Mouse (Mus musculus) liver, embryonic 13.5 days (tissue): ENCODE measurements around the gene Vash1. TPM values are rescaled to one million over a fixed set of nuclear protein-coding genes. Genes with fewer than 3 reads are reported as not detected.
A peak's percentile ranks its signal among the peaks of the same experiment; 100 is the strongest.

Source experiments
- ATAC-seq: fragments of 200-750 bp; cut with Nextera tagmentation; 2 replicates; pipeline ENCODE4 v1.8.0; 2017; ENCODE audit warnings: low read depth, mild to moderate bottlenecking, moderate number of reproducible peaks, moderate library complexity
- DNase-seq: peaks from one replicate; pipeline ENCODE4 v3.0.0; 2022
- H3K27ac ChIP-seq: fragments of 300-500 bp; sonication (generic); 2 replicates; pipeline ENCODE4 v1.5.1; 2015; ENCODE audit warnings: moderate library complexity, mild to moderate bottlenecking, inconsistent platforms
- H3K27me3 ChIP-seq: fragments of 300-500 bp; sonication (generic); 2 replicates; pipeline ENCODE4 v1.6.1; 2015; ENCODE audit warnings: mild to moderate bottlenecking, inconsistent platforms
- H3K36me3 ChIP-seq: fragments of 300-500 bp; sonication (generic); 2 replicates; pipeline ENCODE4 v1.6.1; 2015; ENCODE audit warnings: mild to moderate bottlenecking, inconsistent platforms
- H3K4me1 ChIP-seq: fragments of 300-500 bp; sonication (generic); replicated peaks from 2 replicates; pipeline ENCODE4 v1.6.1; 2015; ENCODE audit warnings: inconsistent platforms
- H3K4me2 ChIP-seq: fragments of 300-500 bp; sonication (generic); 2 replicates; pipeline ENCODE4 v1.6.1; 2015; ENCODE audit warnings: inconsistent platforms, mild to moderate bottlenecking, moderate library complexity
- H3K4me3 ChIP-seq: fragments of 300-500 bp; sonication (generic); replicated peaks from 2 replicates; pipeline ENCODE4 v1.5.1; 2015; ENCODE audit warnings: mild to moderate bottlenecking, inconsistent platforms
- H3K9ac ChIP-seq: fragments of 300-500 bp; sonication (generic); 2 replicates; pipeline ENCODE4 v1.6.1; 2015; ENCODE audit warnings: mild to moderate bottlenecking, inconsistent platforms
- H3K9me3 ChIP-seq: fragments of 300-500 bp; sonication (generic); replicated peaks from 2 replicates; pipeline ENCODE4 v1.6.1; 2016; ENCODE audit warnings: inconsistent platforms
- WGBS: fragments of 180-500 bp; shearing (Covaris S2); methylation state at CpG from one replicate; pipeline ENCODE4 v1.1.7; 2015; ENCODE audit not compliant: insufficient replicate concordance; 5-methylcytosine and 5-hydroxymethylcytosine counted together
- polyA plus RNA-seq: library from polyadenylated mRNA; unstranded; fragments of >200 nt; fragmentation: Nextera tagmentation; extraction: Ambion mirVana; gene quantifications from 2 replicates; pipeline ENCODE4 v1.2.1, GENCODE M21; 2015

Gene Vash1
- polyA plus RNA-seq, 1 experiment from 2014 or later, result 1.0 TPM

- Histone ChIP-seq H3K36me3 (no peaks in the 10 kb centered on the region), H3K4me2 (no peak overlapping the region), H3K4me3 (no peak overlapping the region), H3K27me3 (no peaks in the 10 kb centered on the region; the same call in 1 of the 2 replicates), H3K27ac (no peak overlapping the region), H3K9me3 (no peaks in the 10 kb centered on the region), H3K4me1 (no peaks in the 10 kb centered on the region), H3K9ac (no peak overlapping the region)
- WGBS, result 23% methylated on average over 6 of the region's 6 CpGs
- no peak for ATAC-seq
- DNase-seq, result no peak
Measured at GRCm38 (mm10) chr12:86659447-86659968, 19.0 kb upstream of the Vash1 start.

DNA sequence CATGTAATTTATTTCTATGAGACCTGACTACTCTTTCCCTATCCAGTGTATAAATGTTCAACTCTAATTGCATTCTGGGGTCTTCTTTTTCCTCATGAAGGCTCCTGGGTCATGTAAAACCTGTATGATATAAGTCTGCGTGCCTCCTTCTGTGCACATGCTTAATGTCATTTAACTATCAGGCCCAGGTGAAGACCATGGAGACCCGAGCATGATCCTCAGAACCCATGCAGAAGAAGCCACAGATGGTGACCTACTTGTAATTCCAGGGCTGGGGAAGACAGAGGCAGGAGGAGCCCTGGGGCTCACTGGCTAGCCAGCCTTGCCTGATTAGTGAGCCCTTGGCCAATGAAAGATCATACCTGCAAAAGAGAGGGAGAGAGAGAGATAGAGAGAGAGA, 18.0 kb upstream of the Vash1 start:
- H3K4me2 ChIP-seq, result no peak overlapping the region
- DNase-seq, result no peak
- H3K4me3 ChIP-seq, result no peak overlapping the region
- no peaks in the 10 kb centered on the region for H3K4me1 ChIP-seq
- H3K27me3 ChIP-seq, result no peaks in the 10 kb centered on the region; the same call in 1 of the 2 replicates
- H3K36me3 ChIP-seq, result no peaks in the 10 kb centered on the region
- ATAC-seq, result no peak
- H3K27ac ChIP-seq, result no peak overlapping the region
- H3K9ac ChIP-seq, result no peak overlapping the region
- 47% methylated on average over 2 of the region's 2 CpGs for WGBS
- no peaks in the 10 kb centered on the region for H3K9me3 ChIP-seq

DNA sequence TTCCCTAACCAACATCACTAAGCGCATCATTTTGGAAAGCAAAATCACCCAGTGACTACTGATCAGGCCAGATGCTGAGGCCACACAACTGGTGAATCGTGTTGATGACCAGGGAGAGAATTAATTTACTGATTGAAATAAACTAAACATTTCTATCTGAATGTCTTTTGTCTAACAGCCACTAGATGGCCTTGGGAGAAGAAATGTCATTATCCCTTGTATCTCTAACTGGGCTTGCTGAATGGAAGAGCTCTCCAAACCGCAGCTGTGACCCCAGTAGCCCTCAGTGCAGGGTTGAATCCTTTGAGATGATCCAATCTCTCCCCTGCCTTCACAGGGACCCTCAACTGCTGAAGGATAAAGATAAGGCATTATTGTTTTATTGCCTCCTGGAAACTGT, 12.8 kb upstream of the Vash1 start:
- no peak for ATAC-seq
- no peak for DNase-seq
- Histone ChIP-seq H3K4me1 (no peaks in the 10 kb centered on the region), H3K36me3 (no peaks in the 10 kb centered on the region), H3K9ac (no peak overlapping the region), H3K9me3 (no peaks in the 10 kb centered on the region), H3K4me3 (no peak overlapping the region), H3K27me3 (no peaks in the 10 kb centered on the region), H3K4me2 (no peak overlapping the region), H3K27ac (no peak overlapping the region)
- WGBS, result 41% methylated on average over 3 of the region's 3 CpGs

DNA sequence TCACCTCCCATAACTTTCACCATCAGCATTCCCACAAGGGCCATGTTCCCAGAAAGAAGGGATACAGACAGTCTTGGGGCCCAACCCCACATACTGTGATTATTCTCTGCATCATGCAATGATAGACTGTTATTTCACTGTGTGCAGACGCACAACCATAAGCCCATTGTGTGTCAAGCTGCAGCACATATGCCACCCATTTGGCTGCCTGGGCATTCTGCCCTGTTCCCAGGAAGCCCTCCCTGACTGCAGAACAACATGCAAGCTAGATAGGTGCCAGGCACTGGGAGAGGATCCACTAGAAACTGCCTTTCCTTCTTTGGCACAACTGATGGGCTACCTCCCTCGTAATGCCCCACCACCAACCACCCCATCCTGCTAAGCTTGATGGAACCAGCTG, 10.1 kb upstream of the Vash1 start:
- Histone ChIP-seq H3K9ac (no peak overlapping the region), H3K27me3 (no peaks in the 10 kb centered on the region), H3K4me1 (no peaks in the 10 kb centered on the region), H3K36me3 (no peaks in the 10 kb centered on the region), H3K27ac (no peak overlapping the region), H3K4me2 (no peak overlapping the region), H3K4me3 (no peak overlapping the region), H3K9me3 (no peaks in the 10 kb centered on the region)
- DNase-seq, result no peak
- no peak for ATAC-seq
- 60% methylated on average over 2 of the region's 2 CpGs for WGBS

GRCm38 (mm10) chr12:86672105-86672504, 6.4 kb upstream of the Vash1 start:
- ATAC-seq (no peak), DNase-seq (no peak)
- no peak overlapping the region for H3K9ac ChIP-seq
- H3K4me1 ChIP-seq, result no peaks in the 10 kb centered on the region
- H3K4me3 ChIP-seq, result no peak overlapping the region
- no peaks in the 10 kb centered on the region for H3K9me3 ChIP-seq
- H3K4me2 ChIP-seq, result no peak overlapping the region
- no peak overlapping the region for H3K27ac ChIP-seq
- no peaks in the 10 kb centered on the region for H3K36me3 ChIP-seq
- 76% methylated on average over 4 of the region's 4 CpGs for WGBS
- no peaks in the 10 kb centered on the region; the same call in 1 of the 2 replicates for H3K27me3 ChIP-seq

GRCm38 (mm10) chr12:86672507-86672906, 6.0 kb upstream of the Vash1 start:
- no peak overlapping the region for H3K27ac ChIP-seq
- no peaks in the 10 kb centered on the region for H3K4me1 ChIP-seq
- no peaks in the 10 kb centered on the region for H3K9me3 ChIP-seq
- no peak overlapping the region for H3K4me3 ChIP-seq
- ATAC-seq, result no peak
- no peaks in the 10 kb centered on the region for H3K36me3 ChIP-seq
- no peak for DNase-seq
- no peak overlapping the region for H3K4me2 ChIP-seq
- H3K9ac ChIP-seq, result no peak overlapping the region
- H3K27me3 ChIP-seq, result peaks cover 3% of the 10 kb centered on the region
- 45% methylated on average over 5 of the region's 5 CpGs for whole genome bisulfite sequencing

DNA sequence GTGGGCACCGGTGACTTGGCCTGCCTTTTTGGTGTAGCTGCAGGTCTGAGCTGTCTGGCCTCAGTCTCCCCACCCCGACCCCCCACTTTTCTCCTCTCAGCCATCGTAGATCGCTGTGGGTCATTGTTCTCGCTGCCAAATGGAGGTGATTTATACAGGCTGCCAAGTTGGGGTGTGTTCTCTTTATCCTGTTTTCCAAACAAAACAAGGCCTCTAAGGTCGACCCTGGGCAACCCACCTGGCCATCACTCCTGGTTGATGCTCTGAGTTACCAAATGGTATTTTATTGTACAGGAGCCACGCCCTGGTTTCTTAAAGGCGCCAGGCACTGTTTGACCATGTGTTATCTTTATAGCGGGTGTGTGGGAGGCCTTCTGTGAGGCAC, 1.0 kb downstream of the Vash1 start:
- Histone ChIP-seq H3K4me1 (peaks cover 38% of the 10 kb centered on the region), H3K4me3 (peak overlapping the region; percentile 63), H3K9me3 (no peaks in the 10 kb centered on the region), H3K36me3 (no peaks in the 10 kb centered on the region), H3K27ac (no peak overlapping the region), H3K4me2 (peak overlapping the region; percentile 86), H3K9ac (peak overlapping the region; percentile 65; the same call in 1 of the 2 replicates), H3K27me3 (peaks cover 35% of the 10 kb centered on the region)
- DNase-seq (no peak), ATAC-seq (no peak)
- WGBS, result 3% methylated on average over 9 of the region's 9 CpGs

DNA sequence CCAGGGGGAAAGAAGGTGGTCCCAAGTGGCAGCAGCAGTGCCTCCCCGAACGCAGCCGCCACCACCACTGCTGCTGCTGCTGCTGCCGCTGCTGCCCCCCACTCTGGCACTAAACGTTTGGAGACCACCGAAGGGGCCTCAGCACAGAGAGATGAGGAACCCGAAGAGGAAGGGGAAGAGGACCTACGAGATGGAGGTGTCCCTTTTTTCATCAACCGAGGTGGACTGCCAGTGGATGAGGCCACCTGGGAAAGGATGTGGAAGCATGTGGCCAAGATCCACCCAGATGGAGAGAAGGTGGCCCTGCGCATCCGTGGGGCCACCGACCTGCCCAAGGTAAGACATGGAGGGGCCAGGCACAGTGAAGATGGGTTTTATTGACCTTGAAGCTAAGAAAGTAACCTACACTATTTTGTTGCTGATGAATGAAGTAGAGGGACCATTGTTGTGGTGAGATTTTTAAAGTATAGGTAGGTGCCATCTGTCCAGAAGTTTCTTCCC, 1.5 kb downstream of the Vash1 start:
- peak overlapping the region; percentile 23; the same call in 1 of the 2 replicates for H3K27ac ChIP-seq
- no peaks in the 10 kb centered on the region for H3K9me3 ChIP-seq
- H3K9ac ChIP-seq, result no peak overlapping the region
- peak overlapping the region; percentile 86 for H3K4me2 ChIP-seq
- peak overlapping the region; percentile 63 for H3K4me3 ChIP-seq
- H3K36me3 ChIP-seq, result no peaks in the 10 kb centered on the region
- DNase-seq (no peak), ATAC-seq (no peak)
- peaks cover 35% of the 10 kb centered on the region for H3K27me3 ChIP-seq
- peaks cover 38% of the 10 kb centered on the region for H3K4me1 ChIP-seq
- 11% methylated on average over 12 of the region's 12 CpGs for WGBS

DNA sequence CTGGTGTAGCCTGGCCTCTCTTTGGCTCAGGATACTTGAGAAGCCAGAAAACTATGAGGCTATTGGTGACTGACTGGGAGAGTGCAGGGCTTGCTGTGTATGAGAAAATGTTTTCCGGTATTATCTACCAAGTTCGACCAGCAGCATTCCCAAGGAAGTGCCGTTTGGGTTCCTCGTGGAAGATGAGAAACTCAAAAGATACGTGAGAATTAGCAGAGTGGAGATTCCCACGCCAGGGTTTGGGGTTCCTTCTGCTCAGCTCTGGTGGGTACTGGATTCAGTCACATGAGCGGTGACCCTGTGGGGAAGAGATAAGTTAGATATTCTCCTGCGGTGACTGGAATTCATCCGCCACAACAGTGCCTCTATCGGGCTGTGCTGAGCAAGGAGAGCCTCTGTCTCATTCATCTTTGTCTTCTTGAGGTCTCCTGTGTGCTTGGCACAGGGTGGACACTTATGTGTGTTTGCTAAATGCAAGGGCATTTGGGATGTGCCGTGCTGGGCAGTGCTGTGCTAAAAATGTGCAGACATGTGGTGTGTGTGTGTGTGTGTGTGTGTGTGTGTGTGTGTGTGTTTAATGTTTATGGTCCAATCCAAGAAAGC, 2.2 kb downstream of the Vash1 start:
- H3K9ac ChIP-seq, result no peak overlapping the region
- H3K27me3 ChIP-seq, result peaks cover 35% of the 10 kb centered on the region
- peak overlapping the region; percentile 23; the same call in 1 of the 2 replicates for H3K27ac ChIP-seq
- H3K4me2 ChIP-seq, result peak overlapping the region; percentile 86
- ATAC-seq (0 out of 2 replicates have a peak, but pooled peaks have one; percentile 25), DNase-seq (no peak)
- peak overlapping the region; percentile 63 for H3K4me3 ChIP-seq
- H3K36me3 ChIP-seq, result no peaks in the 10 kb centered on the region
- 9% methylated on average over 11 of the region's 11 CpGs for WGBS
- H3K4me1 ChIP-seq, result peaks cover 42% of the 10 kb centered on the region
- H3K9me3 ChIP-seq, result no peaks in the 10 kb centered on the region

DNA sequence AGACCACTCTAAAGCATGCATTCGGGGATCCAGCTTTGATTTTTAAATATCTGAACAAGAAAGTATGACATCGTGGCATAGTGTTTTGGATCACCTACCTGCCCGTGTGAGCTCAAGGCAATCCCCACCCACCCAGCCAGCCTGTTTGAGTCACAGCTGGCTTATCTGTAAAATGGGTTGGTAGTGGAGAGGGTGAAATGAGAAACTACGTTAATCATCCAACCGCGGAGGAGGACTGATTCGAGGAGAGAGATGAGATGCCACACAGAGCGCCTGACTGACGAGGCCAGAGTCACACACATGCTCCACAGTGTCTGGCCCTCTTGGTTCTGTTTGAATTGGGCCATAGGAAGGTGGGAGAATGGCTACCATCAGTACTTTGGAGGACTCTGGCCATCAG, 3.1 kb downstream of the Vash1 start:
- Histone ChIP-seq H3K4me2 (no peak overlapping the region), H3K36me3 (no peaks in the 10 kb centered on the region), H3K27ac (no peak overlapping the region), H3K4me1 (peaks cover 47% of the 10 kb centered on the region), H3K9me3 (no peaks in the 10 kb centered on the region), H3K27me3 (peaks cover 35% of the 10 kb centered on the region), H3K9ac (no peak overlapping the region), H3K4me3 (no peak overlapping the region)
- no peak for ATAC-seq
- DNase-seq, result no peak
- WGBS, result 53% methylated on average over 9 of the region's 9 CpGs

GRCm38 (mm10) chr12:86682178-86682577, 3.7 kb downstream of the Vash1 start:
- no peak overlapping the region for H3K27ac ChIP-seq
- H3K4me3 ChIP-seq, result no peak overlapping the region
- no peak for ATAC-seq
- H3K9ac ChIP-seq, result no peak overlapping the region
- peaks cover 50% of the 10 kb centered on the region for H3K4me1 ChIP-seq
- 62% methylated on average over 8 of the region's 8 CpGs for WGBS
- peaks cover 35% of the 10 kb centered on the region for H3K27me3 ChIP-seq
- no peak for DNase-seq
- no peaks in the 10 kb centered on the region for H3K36me3 ChIP-seq
- H3K9me3 ChIP-seq, result no peaks in the 10 kb centered on the region
- H3K4me2 ChIP-seq, result no peak overlapping the region

GRCm38 (mm10) chr12:86683698-86684097, 5.2 kb downstream of the Vash1 start:
- H3K4me1 ChIP-seq, result peaks cover 63% of the 10 kb centered on the region
- no peak overlapping the region for H3K9ac ChIP-seq
- no peak overlapping the region for H3K4me3 ChIP-seq
- no peak for DNase-seq
- peak overlapping the region; percentile 11; the same call in 1 of the 2 replicates for H3K27ac ChIP-seq
- 0 out of 2 replicates have a peak, but pooled peaks have one; percentile 30 for ATAC-seq
- H3K9me3 ChIP-seq, result no peaks in the 10 kb centered on the region
- 11% methylated on average over 7 of the region's 7 CpGs for WGBS
- H3K27me3 ChIP-seq, result peaks cover 23% of the 10 kb centered on the region
- H3K4me2 ChIP-seq, result no peak overlapping the region
- no peaks in the 10 kb centered on the region for H3K36me3 ChIP-seq
